Mouse (Mus musculus): ENCODE measurements at regions not wholly inside any gene's neighbourhood (a gene's known extent, or its start where the extent isn't known, plus 50 kb on each side); places are given as distances from the start of the nearest gene placed in this dataset.

DNA sequence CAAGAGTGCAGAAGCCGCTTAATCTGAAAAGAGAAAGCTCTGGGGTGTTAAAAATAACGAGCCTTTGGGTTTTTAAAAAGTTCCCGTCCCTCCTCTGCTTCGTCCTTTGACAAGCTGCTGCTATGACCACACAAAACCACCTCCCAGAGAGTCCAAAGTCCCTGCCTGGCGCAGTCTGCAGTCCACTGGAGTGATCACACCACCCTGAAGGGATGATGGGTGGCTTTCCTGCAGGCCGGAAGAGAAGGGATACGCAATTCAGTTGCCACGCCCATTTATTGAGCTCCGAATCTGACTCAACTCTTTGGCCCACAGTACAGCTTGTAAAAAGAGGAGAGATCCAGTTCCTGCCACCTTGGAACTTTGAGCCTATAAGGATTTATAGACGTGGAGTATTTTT, 77.4 kb upstream of the Ppm1b start:
- intact Hi-C loops (cut with DNase I; ENCODE audit: low total_unique reads), result no loop called here
- no peak for DNase-seq

DNA sequence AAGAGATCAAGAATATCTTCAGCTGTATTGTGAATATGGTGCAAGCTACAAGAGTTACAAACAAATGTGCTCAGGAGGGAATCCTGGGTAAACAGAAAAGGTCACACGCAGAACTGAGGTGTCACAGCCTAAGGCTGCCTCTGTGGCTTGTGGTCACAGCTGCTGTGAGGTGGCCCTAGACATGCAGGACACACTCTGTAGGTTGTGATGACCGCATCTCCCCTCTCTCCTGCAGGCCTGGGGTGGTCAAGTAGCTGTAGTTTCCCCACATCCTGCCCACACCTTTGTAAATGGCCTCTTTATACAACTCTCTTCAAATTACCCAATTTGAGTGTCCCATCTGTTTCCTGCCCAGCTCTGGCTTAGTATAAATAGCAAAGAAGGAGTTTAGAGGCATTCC, 75.6 kb upstream of the Ppm1b start:
- intact Hi-C loops (cut with DNase I; ENCODE audit: low total_unique reads), result no loop called here
- no peak for DNase-seq

DNA sequence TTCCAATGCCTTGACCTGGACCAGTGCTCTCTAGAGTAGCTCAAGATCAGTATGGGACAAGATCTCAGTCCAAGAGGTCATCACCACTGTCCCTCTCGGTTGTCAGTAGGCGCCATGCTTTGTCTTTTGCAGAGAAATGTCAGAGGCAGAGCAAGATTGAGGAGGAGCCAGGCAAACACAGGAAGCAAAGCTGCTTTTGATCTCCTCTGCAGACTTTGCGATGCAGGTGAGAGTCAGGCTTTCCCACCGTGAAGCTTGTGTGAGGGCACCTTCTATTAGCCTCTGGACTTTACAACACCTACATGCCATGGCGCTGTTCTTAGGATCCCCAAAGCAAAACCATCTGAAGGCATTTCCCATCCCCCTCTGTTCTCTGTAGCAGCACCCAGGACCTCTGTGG, 68.0 kb upstream of the Ppm1b start:
- intact Hi-C loops (cut with DNase I; ENCODE audit: low total_unique reads), result no loop called here

DNA sequence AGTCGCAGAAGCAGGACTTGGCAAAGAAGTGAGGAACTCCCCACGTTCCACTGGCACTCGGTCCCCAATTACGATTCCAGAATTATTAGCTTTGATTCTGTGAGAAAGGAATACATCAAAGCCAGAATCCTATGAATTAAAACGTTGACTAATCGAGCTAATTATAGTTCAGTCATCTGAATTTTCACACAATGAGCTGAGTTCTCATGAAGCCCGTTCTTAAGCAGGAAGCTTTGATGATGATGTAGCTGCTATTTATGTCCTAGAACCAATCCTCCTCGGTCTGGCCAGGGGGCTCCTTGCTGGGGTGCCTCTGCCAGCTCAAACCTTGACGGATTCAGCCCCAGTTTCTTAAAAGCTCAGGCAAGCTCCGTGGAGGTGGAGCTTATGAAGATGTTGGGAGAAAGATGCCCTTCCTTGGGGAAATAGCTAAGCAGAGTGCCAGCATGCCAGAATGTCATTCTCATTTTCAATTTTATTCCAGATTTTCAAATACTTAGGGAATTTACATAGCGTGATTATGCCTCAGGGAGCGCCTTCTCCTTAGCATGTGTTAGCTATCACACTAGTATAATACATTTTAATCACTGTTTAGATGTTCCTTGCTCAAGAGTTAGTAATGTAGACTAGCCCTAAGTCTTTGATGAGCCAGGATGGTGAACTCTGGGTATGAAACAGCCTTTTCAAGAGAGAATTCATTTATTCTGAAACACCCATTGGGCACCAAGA, 65.5 kb upstream of the Ppm1b start:
- intact Hi-C loops (cut with DNase I; ENCODE audit: low total_unique reads), result no loop called here

More for the DNA sequence above, 68.0 kb upstream of the Ppm1b start:
- no peak for DNase-seq

DNA sequence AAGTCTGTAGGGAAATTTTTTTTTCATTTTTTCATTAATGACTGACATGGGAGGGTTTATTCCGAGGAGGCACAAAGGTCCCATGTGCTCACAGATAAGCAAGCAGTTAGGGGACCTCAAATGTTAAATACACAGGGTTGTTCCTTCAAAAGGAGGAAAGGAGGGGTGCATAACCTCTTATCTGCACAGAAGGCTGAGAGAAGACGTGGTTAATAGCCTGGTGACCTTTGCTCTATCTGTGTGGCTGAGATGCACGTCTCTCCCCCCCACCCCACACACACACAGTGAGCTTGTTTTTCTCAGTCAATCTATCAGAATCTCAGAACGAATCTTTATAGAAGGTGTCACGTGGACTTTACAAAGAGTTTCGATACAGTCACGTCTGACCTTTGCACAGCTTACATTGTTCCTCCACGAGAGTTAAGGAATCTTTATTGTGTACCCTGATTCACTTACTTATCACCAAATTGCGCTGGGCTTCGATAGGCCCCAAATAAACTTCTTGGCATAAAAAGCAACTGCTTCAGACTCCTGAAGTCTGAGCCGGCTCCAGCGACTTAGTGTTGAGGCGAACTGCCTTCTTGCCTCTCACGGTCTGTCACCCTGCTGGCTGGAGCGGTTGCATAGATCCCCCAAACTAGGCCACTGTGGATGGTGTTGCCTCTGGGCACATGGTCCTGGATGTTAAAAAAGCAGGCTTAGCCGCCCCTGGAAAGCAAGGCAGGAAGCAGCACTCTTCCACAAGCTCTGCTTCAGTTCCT, 63.1 kb upstream of the Ppm1b start:
- no peak for DNase-seq
- intact Hi-C loops (cut with DNase I; ENCODE audit: low total_unique reads), result no loop called here

More for the DNA sequence above, 65.5 kb upstream of the Ppm1b start:
- no peak for DNase-seq

DNA sequence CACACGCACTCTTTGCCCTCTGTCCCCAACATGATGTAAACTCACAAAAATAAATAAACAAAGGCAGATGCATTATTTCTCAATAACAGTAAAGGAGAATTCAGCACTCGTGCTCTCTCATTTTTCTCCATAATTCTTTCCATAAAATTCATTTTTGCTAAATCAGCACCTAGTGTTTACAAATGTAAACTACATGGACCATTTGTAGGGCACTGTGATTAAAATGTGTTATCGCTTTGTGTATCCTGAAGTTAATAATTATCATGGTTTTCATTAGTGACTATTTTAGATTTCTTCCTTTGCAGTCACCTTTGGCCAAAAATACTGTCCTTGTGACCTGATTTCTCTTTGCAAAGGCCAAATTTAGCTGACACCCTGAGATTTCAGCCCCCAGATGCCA, 61.0 kb upstream of the Ppm1b start:
- intact Hi-C loops (cut with DNase I; ENCODE audit: low total_unique reads), result no loop called here
- DNase-seq, result no peak

DNA sequence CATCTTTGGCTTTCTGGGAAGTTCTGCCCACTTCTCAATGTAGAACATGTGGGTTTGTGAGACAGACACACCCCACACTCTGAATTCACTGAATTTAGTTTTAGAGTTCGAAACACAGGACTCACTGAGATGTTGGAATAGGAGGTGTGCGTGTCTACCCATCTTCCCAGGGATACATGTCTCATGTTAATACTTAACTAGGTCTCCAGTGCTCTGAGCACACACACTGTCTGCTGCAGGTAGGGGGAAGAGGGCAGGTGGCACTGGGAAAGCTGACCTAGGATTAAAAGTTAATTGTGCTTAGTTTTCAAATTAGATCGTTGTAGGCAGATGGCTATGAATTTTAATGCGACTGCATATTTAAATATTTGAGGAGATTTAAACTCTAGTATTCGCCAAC, 60.0 kb upstream of the Ppm1b start:
- intact Hi-C loops (cut with DNase I; ENCODE audit: low total_unique reads), result no loop called here
- DNase-seq, result no peak

DNA sequence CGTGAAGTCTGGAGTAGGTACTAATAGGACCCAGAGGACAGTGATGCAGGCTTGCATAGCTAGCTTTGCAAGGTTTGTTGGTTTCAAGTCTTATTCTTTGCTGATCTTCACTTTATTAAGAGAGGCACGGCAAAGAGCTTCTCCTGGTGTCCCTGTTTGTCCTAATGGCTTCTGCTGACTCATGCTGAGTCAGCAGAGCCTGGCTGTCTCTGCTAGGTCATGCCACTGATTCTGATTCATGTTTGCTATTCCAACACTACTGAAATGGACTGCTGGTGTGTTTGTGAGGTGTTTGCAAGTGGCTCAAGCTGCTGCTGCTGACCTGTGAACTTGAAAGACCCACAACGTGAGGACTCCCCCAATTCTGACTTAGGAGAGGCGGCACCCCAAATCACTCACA, 58.1 kb upstream of the Ppm1b start:
- intact Hi-C loops (cut with DNase I; ENCODE audit: low total_unique reads), result no loop called here

DNA sequence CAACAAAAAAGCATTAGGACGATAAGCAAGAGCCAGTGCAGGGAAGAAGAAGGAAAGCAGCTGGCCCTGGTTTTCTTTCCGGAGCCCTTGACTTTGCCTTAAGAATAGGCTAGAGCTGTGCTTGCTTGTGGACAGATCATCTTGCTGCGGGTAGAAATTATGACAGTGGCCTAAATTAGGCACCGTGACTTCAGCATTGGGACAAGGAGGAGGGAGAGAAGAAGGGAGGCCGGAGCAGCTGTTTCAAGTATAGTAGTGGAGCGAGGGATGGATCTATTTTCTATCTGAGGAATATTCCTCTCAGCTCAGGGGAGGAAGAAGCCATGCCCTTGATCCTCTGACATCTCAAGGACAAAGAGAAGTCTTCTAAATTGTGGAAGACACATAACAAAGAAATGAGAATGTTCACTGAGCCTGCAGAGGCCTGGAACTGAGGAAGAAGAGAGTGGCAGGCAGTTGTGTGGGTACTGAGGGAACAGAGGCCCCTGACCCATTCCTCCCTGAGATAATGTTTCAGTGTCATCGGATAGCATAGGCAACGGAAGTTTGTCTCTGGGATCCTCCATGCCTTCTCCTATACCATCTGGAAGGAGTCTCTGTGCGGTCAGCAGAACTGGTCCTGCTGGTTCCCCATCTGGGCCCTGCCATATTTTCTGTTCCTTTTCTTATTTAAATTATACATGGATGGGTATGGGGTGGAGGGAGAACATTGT, 52.8 kb upstream of the Ppm1b start:
- no peak for DNase-seq
- intact Hi-C loops (cut with DNase I; ENCODE audit: low total_unique reads), result no loop called here

More for the DNA sequence above, 58.1 kb upstream of the Ppm1b start:
- DNase-seq, result no peak

Measured in gastrocnemius, postnatal 14 days (tissue).